Mouse (Mus musculus): ENCODE measurements around the gene Clip4. TPM values are rescaled to one million over a fixed set of nuclear protein-coding genes. Genes with fewer than 3 reads are reported as not detected.

Clip4 gene
- polyA plus RNA-seq, 1 experiment from 2014 or later = 6.9 TPM

DNA sequence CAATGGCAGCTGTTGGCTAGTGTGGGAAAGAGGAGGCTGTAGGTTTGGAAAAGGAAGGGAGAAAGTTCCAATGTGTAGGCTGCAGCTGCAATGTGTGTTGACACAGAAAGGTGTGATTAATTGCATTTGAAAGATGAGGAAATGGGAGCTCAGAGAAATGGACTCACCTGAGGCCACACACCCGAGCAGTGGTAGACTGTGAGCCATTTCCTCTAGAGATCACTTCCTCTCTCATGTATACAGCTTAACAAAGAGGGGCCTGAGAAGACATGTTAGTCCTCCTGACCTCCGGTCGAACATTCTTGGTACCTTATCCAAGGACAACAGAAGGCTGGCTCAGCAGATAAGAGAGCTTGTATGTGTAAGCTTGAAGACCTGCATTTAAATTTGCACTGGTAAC lies 144.9 kb downstream of the Clip4 start:
- WGBS = 36% methylated on average over 3 of the region's 3 CpGs
- Histone ChIP-seq H3K4me1 (replicated peaks; ENCODE audit: insufficient read depth, low read length) (no peaks in the 10 kb centered on the region), H3K4me3 (replicated peaks; ENCODE audit: low read depth, low read length) (no peak overlapping the region), H3K9ac (ENCODE audit: low read depth, low read length) (no peak overlapping the region), H3K27ac (no peak overlapping the region), H3K4me2 (ENCODE audit: low read length) (no peak overlapping the region), H3K9me3 (replicated peaks; ENCODE audit: low read length) (no peaks in the 10 kb centered on the region), H3K36me3 (ENCODE audit: insufficient read depth, low read length) (no peaks in the 10 kb centered on the region), H3K27me3 (ENCODE audit: insufficient read depth, low read length) (no peaks in the 10 kb centered on the region)
- TF ChIP-seq CTCF (IDR thresholded peaks at IDR 0.05; ENCODE audit: low read depth) = no peak
- DNase-seq (ENCODE audit: low spot score) = no peak
- no peak for ATAC-seq (replicated peaks; ENCODE audit: low FRiP score, low read depth)

Other genes with a start within 250 kb of the Clip4 start
- gene Ndc80, start 241.6 kb upstream of the Clip4 start, polyA plus RNA-seq (2015; fragmentation: Nextera tagmentation; extraction: Ambion mirVana) = 21.5 and 26.3 TPM in 2 replicates
- 0.58 and 0.82 TPM in 2 replicates for gene Spdya, start 216.4 kb upstream of the Clip4 start, polyA plus RNA-seq (2015; fragmentation: Nextera tagmentation; extraction: Ambion mirVana)
- gene Wdr43, start 152.6 kb upstream of the Clip4 start, polyA plus RNA-seq (2015; fragmentation: Nextera tagmentation; extraction: Ambion mirVana) = 54.6 and 56.2 TPM in 2 replicates
- 0.27 and 0.46 TPM in 2 replicates for gene Togaram2, start 95.2 kb upstream of the Clip4 start, polyA plus RNA-seq (2015; fragmentation: Nextera tagmentation; extraction: Ambion mirVana)
- not detected in 2 replicates for gene Pcare, start 15.6 kb upstream of the Clip4 start, polyA plus RNA-seq (2015; fragmentation: Nextera tagmentation; extraction: Ambion mirVana)

All from kidney, postnatal 0 days (tissue).